In the genomic region with DNA sequence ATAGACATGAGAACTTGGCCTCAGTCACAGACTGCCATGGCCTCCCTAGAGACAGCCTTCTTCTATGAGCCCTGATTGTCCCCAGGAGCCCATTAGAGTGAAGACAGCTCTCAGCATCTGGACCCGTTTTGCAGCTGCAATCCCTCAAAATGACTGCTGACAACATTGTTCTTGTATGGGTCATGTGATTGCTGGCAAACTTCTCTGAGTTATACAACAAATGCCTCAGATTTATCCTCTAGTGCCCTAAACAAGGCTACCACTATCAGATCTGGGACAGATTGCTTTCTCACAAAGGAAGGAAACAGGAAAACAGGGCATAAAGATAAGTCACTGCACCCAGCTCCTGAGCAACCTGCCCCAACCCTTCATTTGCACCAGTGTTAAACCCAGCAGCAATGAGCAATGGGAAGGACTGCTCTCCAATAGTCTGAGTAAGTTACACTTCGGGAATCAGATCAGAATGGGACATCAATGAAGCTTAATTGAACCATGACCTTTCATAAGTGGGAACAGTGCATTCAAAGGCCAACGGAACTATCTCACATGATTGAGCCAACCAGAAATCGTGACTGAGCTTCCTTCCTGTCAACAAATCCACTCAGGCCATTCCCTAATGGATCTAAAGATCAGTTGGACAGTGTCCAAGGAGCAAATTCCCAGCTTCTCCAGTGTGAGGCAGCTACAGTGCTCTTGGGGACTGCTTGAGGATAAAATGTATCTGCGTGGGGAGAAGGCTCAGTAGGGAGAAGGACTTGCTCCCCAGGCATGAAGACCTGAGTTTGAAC, we compare ENCODE assay signal across 13 mouse cellular contexts. TPM values are rescaled to one million over a fixed set of nuclear protein-coding genes. Genes with fewer than 3 reads are reported as not detected.
DNase-seq lines count a peak whose midpoint lies in the region; ATAC-seq lines count a peak whose summit lies in the region.
"Had no signal": no experiment of that assay in that cellular context is flagged by ENCODE, and none has a peak within 500 bp of the region (broad histone marks: within the 10 kb centered on the region; RNA-seq: fewer than 3 reads in every experiment).

No protein-coding gene starts in this region.

- H3K4me3 ChIP-seq in kidney, embryonic 16.5 days (ENCODE audit: low read length), result no peak overlapping the region
- H3K4me3 ChIP-seq: midbrain, embryonic 12.5 days had no signal

- H3K27ac ChIP-seq in kidney, embryonic 16.5 days (ENCODE audit: low read length), result 0 out of 2 replicates have a peak overlapping the region, but pooled peaks have one; percentile 15
- H3K27ac ChIP-seq: midbrain, embryonic 12.5 days had no signal

- no peaks in the 10 kb centered on the region for H3K36me3 ChIP-seq in kidney, embryonic 16.5 days (ENCODE audit: insufficient read depth, low read length)
- H3K36me3 ChIP-seq: midbrain, embryonic 12.5 days had no signal

- H3K4me1 ChIP-seq in kidney, embryonic 16.5 days (ENCODE audit: insufficient read depth, low read length), result no peaks in the 10 kb centered on the region
- H3K4me1 ChIP-seq: midbrain, embryonic 12.5 days had no signal

- intact Hi-C loops in heart, postnatal 10 days (cut with DNase I), result loop anchor here (10.0 kb wide), 1 partner anchor 168 kb away; no protein-coding TSS in a partner anchor

- no peak overlapping the region for H3K4me2 ChIP-seq in kidney, embryonic 16.5 days (replicated peaks; ENCODE audit: low read depth, low read length)
- H3K4me2 ChIP-seq: midbrain, embryonic 12.5 days had no signal

- H3K27me3 ChIP-seq in kidney, embryonic 16.5 days (ENCODE audit: insufficient read depth, low read length), result no peaks in the 10 kb centered on the region
- H3K27me3 ChIP-seq: midbrain, embryonic 12.5 days had no signal

- 45% methylated on average over 5 of the region's 5 CpGs for WGBS in kidney, embryonic 16.5 days

- peak; percentile 76 for ATAC-seq in kidney, embryonic 16.5 days (ENCODE audit: low FRiP score, low TSS enrichment)
- ATAC-seq: inflammation-experienced regulatory T-cells, adult 6 months had no signal

- H3K9ac ChIP-seq in kidney, embryonic 16.5 days (replicated peaks; ENCODE audit: low read length), result no peak overlapping the region
- H3K9ac ChIP-seq: midbrain, embryonic 12.5 days had no signal

- peak; percentile 25 for DNase-seq in adrenal gland, adult 2 months
- no peak for DNase-seq in adrenal gland, adult 18-20 months (ENCODE audit: low spot score in 2 of 2)
- peak; percentile 57 for DNase-seq in heart, postnatal 10 days
- peak; percentile 80 for DNase-seq in lung, postnatal 25 days (ENCODE audit: low spot score)
- no peak for DNase-seq in spleen, postnatal 14 days (ENCODE audit: low spot score in 2 of 2)
- no peak for DNase-seq in cerebellum, adult 9-11 months
- DNase-seq in layer of hippocampus, postnatal 14 days (ENCODE audit: low spot score in 2 of 2), result no peak
- DNase-seq: adrenal gland, postnatal 10 days; cerebellum, adult 11-12 months; left cerebral cortex, postnatal 4 days had no signal

- H3K9me3 ChIP-seq in kidney, embryonic 16.5 days (ENCODE audit: low read length), result no peaks in the 10 kb centered on the region
- H3K9me3 ChIP-seq: midbrain, embryonic 12.5 days had no signal

RNA-seq across cellular contexts. Expression of gene Cyp4b1, which starts 4.4 kb away (rescaled TPM):
- 10 to 100 TPM; 32.6 to 41.4 TPM for total RNA-seq in adrenal gland, adult 2 months (2021)
- 41.1 and 54.0 TPM in 2 replicates for polyA plus RNA-seq in adrenal gland, adult 2 months (2012; rRNA removed)
- 10 to 100 TPM; 28.9 to 33.3 TPM for total RNA-seq in adrenal gland, adult 18-20 months (2021)
- total RNA-seq in heart, postnatal 10 days (2021), result 10 to 100 TPM; 15.3 to 20.0 TPM
- 7.9 and 8.8 TPM in 2 replicates for polyA plus RNA-seq in kidney, embryonic 16.5 days (2015; fragmentation: Nextera tagmentation; extraction: Ambion mirVana)
- total RNA-seq in layer of hippocampus, postnatal 14 days (2021), result 1 to 10 TPM; 1.6 to 2.5 TPM
- polyA plus RNA-seq: inflammation-experienced regulatory T-cells, adult 6 months; midbrain, embryonic 12.5 days had no signal

RNA-seq across cellular contexts. Expression of gene Cyp4a32, which starts 42.4 kb away (rescaled TPM):
- total RNA-seq in adrenal gland, adult 2 months (2021), result under 1 TPM; 0.21 to 0.98 TPM
- not detected in 2 replicates for polyA plus RNA-seq in adrenal gland, adult 2 months (2012; rRNA removed)
- total RNA-seq in adrenal gland, adult 18-20 months (2021), result not detected
- not detected for total RNA-seq in heart, postnatal 10 days (2021)
- polyA plus RNA-seq in kidney, embryonic 16.5 days (2015; fragmentation: Nextera tagmentation; extraction: Ambion mirVana), result not detected in 2 replicates
- not detected for total RNA-seq in layer of hippocampus, postnatal 14 days (2021)
- total RNA-seq: left cerebral cortex, postnatal 4 days had no signal
- polyA plus RNA-seq: inflammation-experienced regulatory T-cells, adult 6 months; midbrain, embryonic 12.5 days had no signal

Comparison
In these comparisons a context has a peak if more than half of its experiments do, and no peak if none do; other contexts are left out.
1. DNase-seq: peak in adrenal gland, adult 2 months (single experiment), heart, postnatal 10 days (2 of 2) and lung, postnatal 25 days (single experiment); none in adrenal gland, adult 18-20 months (0 of 2), spleen, postnatal 14 days (0 of 2), cerebellum, adult 9-11 months (single experiment) and layer of hippocampus, postnatal 14 days (0 of 2).
2. RNA of gene Cyp4b1, which starts 4.4 kb away (total RNA-seq): 32.6 to 41.4 TPM in adrenal gland, adult 2 months, 28.9 to 33.3 TPM in adrenal gland, adult 18-20 months and 15.3 to 20.0 TPM in heart, postnatal 10 days; 1.6 to 2.5 TPM in layer of hippocampus, postnatal 14 days; every median in the first group is over 4 times any median in the second.